Mouse (Mus musculus): Measurements from ENCODE around the gene Slc30a1. TPM values are rescaled to one million over a fixed set of nuclear protein-coding genes. Genes with fewer than 3 reads are reported as not detected.

Gene Slc30a1
- total and polyA plus RNA-seq, 2 experiments from 2014 or later: 5.1 to 22.1 TPM

DNA sequence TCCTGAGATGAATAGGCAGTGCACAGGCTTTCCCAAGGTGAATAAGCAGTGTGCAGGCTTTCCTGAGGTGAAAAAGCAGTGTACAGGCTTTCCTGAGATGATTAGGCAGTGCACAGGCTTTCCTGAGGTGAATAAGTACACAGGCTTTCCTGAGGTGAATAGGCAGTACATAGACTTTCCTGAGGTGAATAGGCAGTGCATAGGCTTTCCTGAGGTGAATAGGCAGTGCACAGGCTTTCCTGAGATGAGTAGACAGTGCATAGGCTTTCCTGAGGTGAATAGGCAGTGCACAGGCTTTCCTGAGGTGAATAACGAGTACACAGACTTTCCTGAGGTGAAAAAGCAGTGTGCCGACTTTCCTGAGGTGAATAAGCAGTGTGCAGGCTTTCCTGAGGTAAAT lies 54.4 kb downstream of the Slc30a1 start:
- Histone ChIP-seq H3K36me3 (ENCODE audit: insufficient read depth, low read length) (no peaks in the 10 kb centered on the region), H3K27me3 (ENCODE audit: insufficient read depth, low read length) (no peaks in the 10 kb centered on the region), H3K9ac (replicated peaks; ENCODE audit: low read length) (no peak overlapping the region), H3K9me3 (ENCODE audit: low read length) (no peaks in the 10 kb centered on the region), H3K4me2 (ENCODE audit: low read depth, low read length) (no peak overlapping the region), H3K4me1 (ENCODE audit: insufficient read depth, low read length) (no peaks in the 10 kb centered on the region), H3K4me3 (ENCODE audit: low read length) (no peak overlapping the region), H3K27ac (no peak overlapping the region)
- 72% methylated on average over 2 of the region's 2 CpGs for WGBS
- DNase-seq (ENCODE audit: low spot score): no peak
- no peak for ATAC-seq
- TF ChIP-seq CTCF (IDR thresholded peaks at IDR 0.05; ENCODE audit: low read depth): no peak

Other genes starting within 250 kb of the Slc30a1 start
- gene Lpgat1, start 188.9 kb upstream of the Slc30a1 start, total RNA-seq (2014; rRNA removed): 44.2 and 49.9 TPM in 2 replicates
- 46.7 and 47.7 TPM in 2 replicates for gene Lpgat1, start 188.9 kb upstream of the Slc30a1 start, polyA plus RNA-seq (2015; fragmentation: Nextera tagmentation; extraction: Ambion mirVana)
- 9.1 and 9.5 TPM in 2 replicates for gene Nek2, start 85.3 kb upstream of the Slc30a1 start, total RNA-seq (2014; rRNA removed)
- gene Nek2, start 85.3 kb upstream of the Slc30a1 start, polyA plus RNA-seq (2015; fragmentation: Nextera tagmentation; extraction: Ambion mirVana): 7.7 and 8.4 TPM in 2 replicates
- 1.8 and 2.2 TPM in 2 replicates for gene Rd3, start 70.6 kb downstream of the Slc30a1 start, total RNA-seq (2014; rRNA removed)
- gene Rd3, start 70.6 kb downstream of the Slc30a1 start, polyA plus RNA-seq (2015; fragmentation: Nextera tagmentation; extraction: Ambion mirVana): 2.6 and 3.0 TPM in 2 replicates
- gene Traf5, start 185.8 kb downstream of the Slc30a1 start, total RNA-seq (2014; rRNA removed): 0.58 and 7.3 TPM in 2 replicates
- gene Traf5, start 185.8 kb downstream of the Slc30a1 start, polyA plus RNA-seq (2015; fragmentation: Nextera tagmentation; extraction: Ambion mirVana): 1.4 and 2.0 TPM in 2 replicates
- 24.2 and 31.2 TPM in 2 replicates for gene Rcor3, start 231.3 kb downstream of the Slc30a1 start, total RNA-seq (2014; rRNA removed)
- 50.0 and 51.3 TPM in 2 replicates for gene Rcor3, start 231.3 kb downstream of the Slc30a1 start, polyA plus RNA-seq (2015; fragmentation: Nextera tagmentation; extraction: Ambion mirVana)